Mouse (Mus musculus): ENCODE measurements around the gene Myh11. TPM values are rescaled to one million over a fixed set of nuclear protein-coding genes. Genes with fewer than 3 reads are reported as not detected.
A peak's percentile ranks its signal among the peaks of the same experiment; 100 is the strongest.

Myh11 gene
- polyA plus RNA-seq, 1 experiment from 2014 or later: 245 TPM

DNA sequence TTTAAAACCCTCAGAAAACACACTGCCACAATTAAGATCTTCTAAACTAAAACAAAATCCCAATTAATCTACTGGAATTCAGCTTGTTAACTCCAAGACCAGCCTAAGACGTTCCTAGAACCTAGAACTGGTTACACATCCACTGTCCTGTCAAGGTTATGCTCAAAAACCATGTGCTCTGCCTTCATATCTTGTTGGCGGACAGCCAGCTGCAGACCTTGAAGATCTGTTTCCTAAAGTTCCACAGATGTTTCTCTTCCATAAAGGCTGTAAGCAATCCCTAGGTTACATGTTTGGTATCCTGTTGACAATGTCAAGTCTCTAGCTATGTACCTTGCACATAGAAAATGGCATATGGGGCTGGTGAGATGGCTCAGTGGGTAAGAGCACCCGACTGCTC, 13.6 kb upstream of the Myh11 start:
- no peaks in the 10 kb centered on the region for H3K4me1 ChIP-seq (replicated peaks; ENCODE audit: control insufficient read depth, insufficient read depth)
- ATAC-seq (ENCODE audit: low FRiP score, low TSS enrichment) (no peak), DNase-seq (ENCODE audit: low spot score) (no peak)
- H3K9ac ChIP-seq (ENCODE audit: low read length): no peak overlapping the region
- H3K4me2 ChIP-seq (replicated peaks; ENCODE audit: low read depth): no peak overlapping the region
- peaks cover 18% of the 10 kb centered on the region for H3K36me3 ChIP-seq (ENCODE audit: control insufficient read depth, insufficient read depth, low read length)
- WGBS: 74% methylated on average over 3 of the region's 3 CpGs
- no peaks in the 10 kb centered on the region for H3K9me3 ChIP-seq (ENCODE audit: control insufficient read depth, low read length)
- no peak overlapping the region for H3K4me3 ChIP-seq (ENCODE audit: low read depth, low read length)
- H3K27ac ChIP-seq (replicated peaks): no peak overlapping the region
- TF ChIP-seq EP300 (optimal IDR thresholded peaks at IDR 0.05): no peak
- no peak for TF ChIP-seq CTCF (IDR thresholded peaks at IDR 0.05; ENCODE audit: low read depth)
- no peaks in the 10 kb centered on the region for H3K27me3 ChIP-seq (ENCODE audit: control insufficient read depth, insufficient read depth, low read length)

DNA sequence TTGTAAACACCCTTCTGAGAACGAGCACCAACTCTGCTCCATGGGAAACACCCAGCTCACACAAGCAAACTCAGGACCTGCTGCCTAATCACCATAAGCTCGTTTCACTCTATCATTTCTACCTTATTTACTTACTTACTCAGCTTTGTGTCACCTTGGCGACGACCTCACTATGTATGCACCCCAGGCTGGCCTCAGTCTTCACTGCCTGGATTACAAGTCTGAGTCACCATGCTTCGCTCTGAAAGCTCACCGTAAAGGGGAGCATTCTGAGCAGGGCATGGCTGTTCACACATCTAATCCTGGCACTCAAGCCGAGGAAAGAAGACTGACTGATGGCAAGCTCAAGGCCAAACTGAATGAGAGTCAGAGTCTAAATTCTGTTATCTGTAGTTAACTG, 12.5 kb upstream of the Myh11 start:
- H3K9ac ChIP-seq (ENCODE audit: low read length): no peak overlapping the region
- H3K27ac ChIP-seq (replicated peaks): no peak overlapping the region
- ATAC-seq (ENCODE audit: low FRiP score, low TSS enrichment): peak; percentile 99
- 49% methylated on average over 7 of the region's 7 CpGs for WGBS
- TF ChIP-seq CTCF (IDR thresholded peaks at IDR 0.05; ENCODE audit: low read depth) (no peak), EP300 (optimal IDR thresholded peaks at IDR 0.05) (no peak)
- no peaks in the 10 kb centered on the region for H3K4me1 ChIP-seq (replicated peaks; ENCODE audit: control insufficient read depth, insufficient read depth)
- no peaks in the 10 kb centered on the region for H3K27me3 ChIP-seq (ENCODE audit: control insufficient read depth, insufficient read depth, low read length)
- H3K4me2 ChIP-seq (replicated peaks; ENCODE audit: low read depth): no peak overlapping the region
- H3K9me3 ChIP-seq (ENCODE audit: control insufficient read depth, low read length): no peaks in the 10 kb centered on the region
- peak; percentile 85 for DNase-seq (ENCODE audit: low spot score)
- H3K36me3 ChIP-seq (ENCODE audit: control insufficient read depth, insufficient read depth, low read length): peaks cover 19% of the 10 kb centered on the region
- no peak overlapping the region for H3K4me3 ChIP-seq (ENCODE audit: low read depth, low read length)

- ATAC-seq (ENCODE audit: low FRiP score, low TSS enrichment): no peak
- Histone ChIP-seq H3K36me3 (ENCODE audit: control insufficient read depth, insufficient read depth, low read length) (peaks cover 18% of the 10 kb centered on the region), H3K4me2 (replicated peaks; ENCODE audit: low read depth) (no peak overlapping the region), H3K9me3 (ENCODE audit: control insufficient read depth, low read length) (no peaks in the 10 kb centered on the region), H3K27me3 (ENCODE audit: control insufficient read depth, insufficient read depth, low read length) (no peaks in the 10 kb centered on the region), H3K4me1 (replicated peaks; ENCODE audit: control insufficient read depth, insufficient read depth) (no peaks in the 10 kb centered on the region), H3K4me3 (ENCODE audit: low read depth, low read length) (no peak overlapping the region), H3K27ac (replicated peaks) (peak overlapping the region; percentile 20; the same call in 1 of the 2 replicates), H3K9ac (ENCODE audit: low read length) (no peak overlapping the region)
- DNase-seq (ENCODE audit: low spot score): no peak
- 69% methylated on average over 2 of the region's 2 CpGs for WGBS
- TF ChIP-seq EP300 (optimal IDR thresholded peaks at IDR 0.05) (no peak), CTCF (IDR thresholded peaks at IDR 0.05; ENCODE audit: low read depth) (no peak)
Observed at GRCm38 (mm10) chr16:14303148-14303547, 12.0 kb upstream of the Myh11 start.

DNA sequence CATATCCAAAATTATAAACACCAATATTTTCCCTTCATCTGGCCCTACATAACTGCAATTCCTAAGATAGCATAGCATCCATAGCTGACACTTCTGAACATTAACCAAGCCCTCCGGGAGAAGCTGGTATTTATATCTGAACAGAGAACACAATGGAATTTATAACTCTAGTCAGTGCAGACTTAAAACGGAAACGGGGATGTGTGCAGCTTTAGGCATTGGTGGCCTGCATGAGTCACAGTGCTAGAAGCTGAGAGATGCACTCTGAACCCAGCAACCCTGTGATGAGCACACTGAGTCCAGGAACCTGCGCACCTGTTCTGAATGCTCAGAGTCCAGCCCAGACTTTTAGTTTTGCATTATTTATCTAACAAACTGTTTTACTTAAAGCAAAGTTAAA, 7.3 kb upstream of the Myh11 start:
- no peak for TF ChIP-seq CTCF (IDR thresholded peaks at IDR 0.05; ENCODE audit: low read depth)
- TF ChIP-seq EP300 (optimal IDR thresholded peaks at IDR 0.05): no peak
- H3K36me3 ChIP-seq (ENCODE audit: control insufficient read depth, insufficient read depth, low read length): peaks cover 13% of the 10 kb centered on the region
- no peak for DNase-seq (ENCODE audit: low spot score)
- H3K27ac ChIP-seq (replicated peaks): no peak overlapping the region
- no peak for ATAC-seq (ENCODE audit: low FRiP score, low TSS enrichment)
- no peak overlapping the region for H3K9ac ChIP-seq (ENCODE audit: low read length)
- WGBS: 72% methylated on average over 4 of the region's 4 CpGs
- no peaks in the 10 kb centered on the region for H3K4me1 ChIP-seq (replicated peaks; ENCODE audit: control insufficient read depth, insufficient read depth)
- H3K27me3 ChIP-seq (ENCODE audit: control insufficient read depth, insufficient read depth, low read length): no peaks in the 10 kb centered on the region
- H3K4me2 ChIP-seq (replicated peaks; ENCODE audit: low read depth): no peak overlapping the region
- H3K9me3 ChIP-seq (ENCODE audit: control insufficient read depth, low read length): no peaks in the 10 kb centered on the region
- no peak overlapping the region for H3K4me3 ChIP-seq (ENCODE audit: low read depth, low read length)

DNA sequence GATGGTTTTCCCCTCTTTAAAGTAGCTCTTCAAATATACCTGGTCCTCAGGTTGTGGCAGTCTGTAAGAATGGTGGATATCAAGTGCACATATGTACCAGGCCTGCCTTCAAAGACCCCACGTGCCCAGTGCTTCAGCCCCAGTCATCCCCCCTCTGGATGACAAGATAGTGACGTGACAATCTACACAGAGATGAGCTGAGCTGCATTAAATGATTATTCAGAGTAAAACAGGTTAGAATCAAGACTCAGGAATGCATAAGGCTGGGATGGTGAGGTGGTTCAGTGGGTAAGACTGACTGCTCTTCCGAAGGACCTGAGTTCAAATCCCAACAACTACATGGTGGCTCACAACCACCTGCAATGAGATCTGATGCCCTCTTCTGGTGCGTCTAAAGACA, 6.6 kb upstream of the Myh11 start:
- H3K27ac ChIP-seq (replicated peaks): peak overlapping the region; percentile 84
- no peak overlapping the region for H3K9ac ChIP-seq (ENCODE audit: low read length)
- 85% methylated on average over 4 of the region's 4 CpGs for WGBS

GRCm38 (mm10) chr16:14297137-14297536, 6.0 kb upstream of the Myh11 start:
- 0 out of 2 replicates have a peak, but pooled peaks have one; percentile 11 for ATAC-seq (ENCODE audit: low FRiP score, low TSS enrichment)
- H3K36me3 ChIP-seq (ENCODE audit: control insufficient read depth, insufficient read depth, low read length): peaks cover 11% of the 10 kb centered on the region

More for the DNA sequence above, 6.6 kb upstream of the Myh11 start:
- DNase-seq (ENCODE audit: low spot score) (no peak), ATAC-seq (ENCODE audit: low FRiP score, low TSS enrichment) (no peak)
- H3K4me1 ChIP-seq (replicated peaks; ENCODE audit: control insufficient read depth, insufficient read depth): no peaks in the 10 kb centered on the region
- H3K27me3 ChIP-seq (ENCODE audit: control insufficient read depth, insufficient read depth, low read length): no peaks in the 10 kb centered on the region
- TF ChIP-seq EP300 (optimal IDR thresholded peaks at IDR 0.05): no peak
- TF ChIP-seq CTCF (IDR thresholded peaks at IDR 0.05; ENCODE audit: low read depth): no peak
- H3K4me2 ChIP-seq (replicated peaks; ENCODE audit: low read depth): no peak overlapping the region
- H3K9me3 ChIP-seq (ENCODE audit: control insufficient read depth, low read length): no peaks in the 10 kb centered on the region
- H3K36me3 ChIP-seq (ENCODE audit: control insufficient read depth, insufficient read depth, low read length): peaks cover 13% of the 10 kb centered on the region
- no peak overlapping the region for H3K4me3 ChIP-seq (ENCODE audit: low read depth, low read length)

More at GRCm38 (mm10) chr16:14297137-14297536, 6.0 kb upstream of the Myh11 start:
- no peak for TF ChIP-seq EP300 (optimal IDR thresholded peaks at IDR 0.05)
- no peak for TF ChIP-seq CTCF (IDR thresholded peaks at IDR 0.05; ENCODE audit: low read depth)
- no peak overlapping the region for H3K9ac ChIP-seq (ENCODE audit: low read length)
- no peaks in the 10 kb centered on the region for H3K27me3 ChIP-seq (ENCODE audit: control insufficient read depth, insufficient read depth, low read length)
- H3K4me1 ChIP-seq (replicated peaks; ENCODE audit: control insufficient read depth, insufficient read depth): no peaks in the 10 kb centered on the region
- no peak overlapping the region for H3K4me3 ChIP-seq (ENCODE audit: low read depth, low read length)
- H3K4me2 ChIP-seq (replicated peaks; ENCODE audit: low read depth): no peak overlapping the region
- no peak for DNase-seq (ENCODE audit: low spot score)
- no peaks in the 10 kb centered on the region for H3K9me3 ChIP-seq (ENCODE audit: control insufficient read depth, low read length)
- H3K27ac ChIP-seq (replicated peaks): peak overlapping the region; percentile 84
- 47% methylated on average over 3 of the region's 3 CpGs for WGBS
